ENCODE assay signal across 8 mouse cellular contexts in genomic region chr12:19288271-19288890, GRCm38 (mm10).
DNase-seq lines count a peak whose midpoint lies in the region; ATAC-seq and TF ChIP-seq lines count a peak whose summit lies in the region.
"Not testable (repeated sequence)": the region's sequence is repeated elsewhere in the genome, so short reads cannot be mapped to it uniquely, and the experiment has no call there.

No protein-coding gene starts in this region.

- WGBS in liver, adult 2 months = 8% methylated on average over 72 of the region's 75 CpGs
- 8% methylated on average over 68 of the region's 75 CpGs for WGBS in midbrain, embryonic 16.5 days

- not testable (repeated sequence) for H3K27ac ChIP-seq in liver, adult 2 months (replicated peaks; ENCODE audit: insufficient read depth, low read depth, low read length); midbrain, embryonic 16.5 days (ENCODE audit: low read length)

- TF ChIP-seq POLR2A in liver, adult 2 months (IDR thresholded peaks at IDR 0.05; ENCODE audit: extremely low read depth, insufficient read depth, low read length) = not testable (repeated sequence)

- H3K4me2 ChIP-seq in midbrain, embryonic 16.5 days (ENCODE audit: low read length) = peak overlapping the region; percentile 17; the same call in 1 of the 2 replicates

- H3K27me3 ChIP-seq in liver, adult 2 months (ENCODE audit: control insufficient read depth, insufficient read depth, low read length); midbrain, embryonic 16.5 days (ENCODE audit: control insufficient read depth, insufficient read depth, low read depth, low read length): not testable (repeated sequence)

- DNase-seq in CD4-positive, CD25-positive, alpha-beta regulatory T cell, adult 2 months (ENCODE audit: low read depth, low spot score) = peak; percentile 25
- DNase-seq in cerebellum, adult 11 months = peak; percentile 0
- peak; percentile 42 to 71 for DNase-seq in frontal cortex, postnatal 10 days (ENCODE audit: low spot score in 2 of 2)
- DNase-seq in heart, postnatal 36 days = peak; percentile 69
- peak; percentile 7 to 40 for DNase-seq in kidney, postnatal 36 days
- DNase-seq in liver, adult 2 months (ENCODE audit: extremely low read depth, low read depth, low spot score) = peak; percentile 0
- DNase-seq in spleen, postnatal 4 days (ENCODE audit: low spot score in 2 of 2) = peak; percentile 60 to 71

- not testable (repeated sequence) for H3K9me3 ChIP-seq in midbrain, embryonic 16.5 days (replicated peaks; ENCODE audit: control insufficient read depth, low read length, poor library complexity, severe bottlenecking)

- H3K79me2 ChIP-seq in liver, adult 2 months (ENCODE audit: control insufficient read depth, insufficient read depth, low read length) = not testable (repeated sequence)

- not testable (repeated sequence) for TF ChIP-seq CTCF in liver, adult 2 months (IDR thresholded peaks at IDR 0.05; ENCODE audit: low read depth, low read length)

- not testable (repeated sequence) for H3K36me3 ChIP-seq in liver, adult 2 months (ENCODE audit: control insufficient read depth, insufficient read depth, low read length); midbrain, embryonic 16.5 days (ENCODE audit: control insufficient read depth, insufficient read depth, low read length)

- H3K9ac ChIP-seq in liver, adult 2 months (ENCODE audit: low read depth, low read length); midbrain, embryonic 16.5 days (ENCODE audit: low read depth, low read length): not testable (repeated sequence)

- intact Hi-C loops in heart, postnatal 36 days (cut with DNase I) = not testable (repeated sequence)

- not testable (repeated sequence) for ATAC-seq in midbrain, embryonic 16.5 days

- peak overlapping the region; percentile 7; the same call in 1 of the 2 replicates for H3K4me3 ChIP-seq in liver, adult 2 months (ENCODE audit: insufficient read depth, low read depth, low read length)
- H3K4me3 ChIP-seq in midbrain, embryonic 16.5 days (ENCODE audit: low read depth, low read length) = peak overlapping the region; percentile 27

- H3K4me1 ChIP-seq in liver, adult 2 months (ENCODE audit: control insufficient read depth, insufficient read depth, low read length); midbrain, embryonic 16.5 days (ENCODE audit: control insufficient read depth, insufficient read depth, low read length): not testable (repeated sequence)

Comparison
In these comparisons a context has a peak if more than half of its experiments do, and no peak if none do; other contexts are left out.
1. DNase-seq: peak in every context shown above with its lines; median percentile 69 in heart, postnatal 36 days; 66 in spleen, postnatal 4 days; 56 in frontal cortex, postnatal 10 days; 25 in CD4-positive, CD25-positive, alpha-beta regulatory T cell, adult 2 months; 24 in kidney, postnatal 36 days; 0 in cerebellum, adult 11 months; 0 in liver, adult 2 months.